8 mouse cellular contexts compared by ENCODE assay signal in the genomic region with DNA sequence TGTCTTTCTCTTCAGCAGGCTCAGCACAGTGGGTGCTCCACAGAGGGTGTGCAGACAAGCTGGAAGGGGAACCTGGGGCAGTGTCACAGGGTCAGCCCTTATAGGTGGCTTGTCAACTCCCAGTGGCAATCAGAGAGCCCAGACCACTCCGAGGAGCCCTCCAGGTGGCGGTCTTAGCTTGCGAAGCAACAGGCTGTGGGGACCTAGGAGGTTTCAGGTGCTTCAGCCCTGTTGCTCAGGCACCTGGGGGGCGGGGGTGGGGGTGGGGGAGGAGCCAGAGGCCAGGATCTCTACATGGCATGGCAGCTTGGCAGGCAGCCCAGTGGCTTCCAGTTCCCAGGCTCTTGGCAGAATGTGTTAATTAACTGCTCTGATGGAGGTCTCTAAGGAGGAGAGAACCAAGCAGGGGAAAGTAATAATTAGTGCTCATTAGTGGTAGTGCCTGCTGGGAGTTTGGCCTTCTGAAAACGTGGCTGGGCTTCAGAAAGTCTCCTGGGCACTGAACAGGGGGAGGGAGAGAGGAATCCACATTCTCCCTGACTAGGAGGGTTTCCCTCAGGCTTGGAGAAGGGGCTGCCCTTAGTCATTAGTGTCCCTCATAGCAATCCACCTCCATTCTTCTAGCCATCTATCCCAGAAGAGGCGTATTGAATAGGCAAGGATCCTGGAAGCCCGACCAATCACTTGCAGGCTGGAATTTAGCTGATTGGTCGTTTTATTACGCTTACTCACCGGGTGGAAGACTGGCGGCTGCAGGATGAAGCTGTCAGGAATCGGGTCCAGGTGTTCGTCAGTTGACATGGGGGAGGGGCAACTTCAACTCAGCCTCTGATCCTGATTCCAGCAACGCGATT. TPM values are rescaled to one million over a fixed set of nuclear protein-coding genes. Genes with fewer than 3 reads are reported as not detected.
DNase-seq lines count a peak whose midpoint lies in the region; ATAC-seq and TF ChIP-seq lines count a peak whose summit lies in the region.

No protein-coding gene starts in this region.

- DNase-seq in adrenal gland, postnatal 25 days = peak; percentile 31
- DNase-seq in forelimb bud, embryonic 11.5 days (ENCODE audit: low read depth, low spot score) = peak; percentile 81
- DNase-seq in limb, embryonic 14.5 days (ENCODE audit: low spot score) = peak; percentile 81

- H3K9me3 ChIP-seq in E14TG2a.4 (ENCODE audit: low read length) = no peaks in the 10 kb centered on the region
- H3K9me3 ChIP-seq in kidney, embryonic 14.5 days (ENCODE audit: control insufficient read depth, low read length) = no peaks in the 10 kb centered on the region
- no peaks in the 10 kb centered on the region for H3K9me3 ChIP-seq in limb, embryonic 14.5 days (ENCODE audit: control insufficient read depth, low read length)
- no peaks in the 10 kb centered on the region for H3K9me3 ChIP-seq in neural tube, embryonic 12.5 days

- TF ChIP-seq CTCF in E14TG2a.4 (conservative IDR thresholded peaks at IDR 0.05; ENCODE audit: low read length) = no peak

- no peaks in the 10 kb centered on the region for H3K36me3 ChIP-seq in E14TG2a.4 (ENCODE audit: insufficient read depth, low read length)
- no peaks in the 10 kb centered on the region for H3K36me3 ChIP-seq in kidney, embryonic 14.5 days (ENCODE audit: control insufficient read depth, insufficient read depth, low read length)
- H3K36me3 ChIP-seq in limb, embryonic 14.5 days (ENCODE audit: control insufficient read depth, insufficient read depth, low read length) = no peaks in the 10 kb centered on the region
- no peaks in the 10 kb centered on the region for H3K36me3 ChIP-seq in neural tube, embryonic 12.5 days

- no peak overlapping the region for H3K27ac ChIP-seq in kidney, embryonic 14.5 days (ENCODE audit: low read depth, low read length)
- peak overlapping the region; percentile 78 for H3K27ac ChIP-seq in limb, embryonic 14.5 days (replicated peaks; ENCODE audit: low read depth, low read length)
- no peak overlapping the region for H3K27ac ChIP-seq in neural tube, embryonic 12.5 days

- peaks cover 47% of the 10 kb centered on the region for H3K27me3 ChIP-seq in E14TG2a.4 (ENCODE audit: insufficient read depth, low read length)
- H3K27me3 ChIP-seq in kidney, embryonic 14.5 days (ENCODE audit: control insufficient read depth, insufficient read depth, low read length) = no peaks in the 10 kb centered on the region
- no peaks in the 10 kb centered on the region for H3K27me3 ChIP-seq in limb, embryonic 14.5 days (ENCODE audit: control insufficient read depth, insufficient read depth, low read length)
- H3K27me3 ChIP-seq in neural tube, embryonic 12.5 days (replicated peaks) = 0 out of 2 replicates have a peak, but pooled peaks cover 4% of the 10 kb centered on the region

- peak; percentile 78 for ATAC-seq in kidney, embryonic 14.5 days (ENCODE audit: low FRiP score, low TSS enrichment)
- peak; percentile 77 for ATAC-seq in limb, embryonic 14.5 days (ENCODE audit: low FRiP score, low read depth)
- peak; percentile 81 for ATAC-seq in neural tube, embryonic 12.5 days (ENCODE audit: low FRiP score, low read depth)
- no peak for ATAC-seq in megakaryocyte-erythroid progenitor cell, adult 5-6 weeks (replicated peaks; ENCODE audit: low FRiP score, low TSS enrichment, poor library complexity, severe bottlenecking)
- no peak for ATAC-seq in megakaryocyte, adult 5-6 weeks (ENCODE audit: poor library complexity, severe bottlenecking)

- no peak for TF ChIP-seq POLR2A in limb, embryonic 14.5 days (IDR thresholded peaks at IDR 0.05; ENCODE audit: borderline replicate concordance, extremely low read depth, insufficient read depth, insufficient read length)

- peaks cover 26% of the 10 kb centered on the region for H3K4me1 ChIP-seq in E14TG2a.4 (replicated peaks; ENCODE audit: low read depth, low read length)
- H3K4me1 ChIP-seq in kidney, embryonic 14.5 days (ENCODE audit: control insufficient read depth, insufficient read depth, low read length) = no peaks in the 10 kb centered on the region
- peaks cover 16% of the 10 kb centered on the region for H3K4me1 ChIP-seq in limb, embryonic 14.5 days (ENCODE audit: control insufficient read depth, insufficient read depth, low read length)
- peaks cover 21% of the 10 kb centered on the region for H3K4me1 ChIP-seq in neural tube, embryonic 12.5 days

- H3K4me3 ChIP-seq in E14TG2a.4 (replicated peaks; ENCODE audit: low read length) = peak overlapping the region; percentile 65
- H3K4me3 ChIP-seq in kidney, embryonic 14.5 days (ENCODE audit: low read length) = peak overlapping the region; percentile 20; the same call in 1 of the 2 replicates
- H3K4me3 ChIP-seq in limb, embryonic 14.5 days (replicated peaks; ENCODE audit: low read length) = peak overlapping the region; percentile 26
- H3K4me3 ChIP-seq in neural tube, embryonic 12.5 days = peak overlapping the region; percentile 18

- no peak overlapping the region for H3K9ac ChIP-seq in kidney, embryonic 14.5 days (ENCODE audit: low read depth, low read length)
- peak overlapping the region; percentile 31; the same call in 1 of the 2 replicates for H3K9ac ChIP-seq in limb, embryonic 14.5 days (ENCODE audit: low read depth, low read length, severe bottlenecking)
- H3K9ac ChIP-seq in neural tube, embryonic 12.5 days = no peak overlapping the region

- H3K4me2 ChIP-seq in kidney, embryonic 14.5 days (replicated peaks; ENCODE audit: low read depth, low read length) = peak overlapping the region; percentile 60
- peak overlapping the region; percentile 69 for H3K4me2 ChIP-seq in limb, embryonic 14.5 days (replicated peaks; ENCODE audit: low read depth, low read length, severe bottlenecking)
- H3K4me2 ChIP-seq in neural tube, embryonic 12.5 days (replicated peaks) = peak overlapping the region; percentile 55

- WGBS in kidney, embryonic 14.5 days = 5% methylated on average over 15 of the region's 15 CpGs
- WGBS in limb, embryonic 14.5 days = 5% methylated on average over 15 of the region's 15 CpGs
- 4% methylated on average over 15 of the region's 15 CpGs for WGBS in neural tube, embryonic 12.5 days

RNA-seq across cellular contexts. Expression of gene Lgals12, which starts 0.8 kb away (rescaled TPM):
- 14.1 and 16.8 TPM in 2 replicates for total RNA-seq in adrenal gland, postnatal 25 days (2021)
- polyA plus RNA-seq in kidney, embryonic 14.5 days (2014; fragmentation: Nextera tagmentation; extraction: Ambion mirVana) = 0.70 and 1.2 TPM in 2 replicates
- 1.1 and 1.8 TPM in 2 replicates for polyA plus RNA-seq in limb, embryonic 14.5 days (2012; rRNA removed)
- polyA plus RNA-seq in limb, embryonic 14.5 days (2014; fragmentation: Nextera tagmentation; extraction: Ambion mirVana) = 0.36 and 0.77 TPM in 2 replicates
- not detected in 2 replicates for polyA plus RNA-seq in neural tube, embryonic 12.5 days (2016; fragmentation: Nextera tagmentation; extraction: Ambion mirVana)
- total RNA-seq in megakaryocyte-erythroid progenitor cell, adult 5-6 weeks (2014; fragmentation: Nextera tagmentation) = not detected in 2 replicates
- not detected in 2 replicates for total RNA-seq in megakaryocyte-erythroid progenitor cell, adult 5-6 weeks (2017)
- total RNA-seq in megakaryocyte, adult 5-6 weeks (2015) = not detected in 2 replicates
- total RNA-seq in megakaryocyte, adult 5-6 weeks (2017) = not detected in 2 replicates

RNA-seq across cellular contexts. Expression of gene Hrasls5, which starts 6.2 kb away (rescaled TPM):
- not detected in 2 replicates for total RNA-seq in adrenal gland, postnatal 25 days (2021)
- not detected in 2 replicates for polyA plus RNA-seq in kidney, embryonic 14.5 days (2014; fragmentation: Nextera tagmentation; extraction: Ambion mirVana)
- polyA plus RNA-seq in limb, embryonic 14.5 days (2012; rRNA removed) = not detected in 2 replicates
- polyA plus RNA-seq in limb, embryonic 14.5 days (2014; fragmentation: Nextera tagmentation; extraction: Ambion mirVana) = 0.19 TPM in 1 of 2 replicates, not detected in the other
- not detected in 2 replicates for polyA plus RNA-seq in neural tube, embryonic 12.5 days (2016; fragmentation: Nextera tagmentation; extraction: Ambion mirVana)
- total RNA-seq in megakaryocyte-erythroid progenitor cell, adult 5-6 weeks (2014; fragmentation: Nextera tagmentation) = not detected in 2 replicates
- total RNA-seq in megakaryocyte-erythroid progenitor cell, adult 5-6 weeks (2017) = not detected in 2 replicates
- not detected in 2 replicates for total RNA-seq in megakaryocyte, adult 5-6 weeks (2015)
- not detected in 2 replicates for total RNA-seq in megakaryocyte, adult 5-6 weeks (2017)

RNA-seq across cellular contexts. Expression of gene Pla2g16, which starts 48.9 kb away (rescaled TPM):
- total RNA-seq in adrenal gland, postnatal 25 days (2021) = 29.8 and 41.6 TPM in 2 replicates
- 7.4 and 8.1 TPM in 2 replicates for polyA plus RNA-seq in kidney, embryonic 14.5 days (2014; fragmentation: Nextera tagmentation; extraction: Ambion mirVana)
- polyA plus RNA-seq in limb, embryonic 14.5 days (2012; rRNA removed) = 5.9 and 9.2 TPM in 2 replicates
- 10.7 and 13.3 TPM in 2 replicates for polyA plus RNA-seq in limb, embryonic 14.5 days (2014; fragmentation: Nextera tagmentation; extraction: Ambion mirVana)
- polyA plus RNA-seq in neural tube, embryonic 12.5 days (2016; fragmentation: Nextera tagmentation; extraction: Ambion mirVana) = 2.9 and 3.5 TPM in 2 replicates
- 29.6 and 32.5 TPM in 2 replicates for total RNA-seq in megakaryocyte-erythroid progenitor cell, adult 5-6 weeks (2014; fragmentation: Nextera tagmentation)
- 25.6 and 37.9 TPM in 2 replicates for total RNA-seq in megakaryocyte-erythroid progenitor cell, adult 5-6 weeks (2017)
- total RNA-seq in megakaryocyte, adult 5-6 weeks (2015) = 4.7 and 4.9 TPM in 2 replicates
- 4.8 and 5.1 TPM in 2 replicates for total RNA-seq in megakaryocyte, adult 5-6 weeks (2017)

Comparison
In these comparisons a context has a peak if more than half of its experiments do, and no peak if none do; other contexts are left out.
1. DNase-seq: peak in every context shown above with its lines; median percentile 81 in forelimb bud, embryonic 11.5 days; 81 in limb, embryonic 14.5 days; 31 in adrenal gland, postnatal 25 days.
2. ATAC-seq: peak in kidney, embryonic 14.5 days (single experiment), limb, embryonic 14.5 days (single experiment) and neural tube, embryonic 12.5 days (single experiment); none in megakaryocyte-erythroid progenitor cell, adult 5-6 weeks (single experiment) and megakaryocyte, adult 5-6 weeks (single experiment).
3. RNA of gene Lgals12, which starts 0.8 kb away (total RNA-seq): 14.1 to 16.8 TPM in adrenal gland, postnatal 25 days; not detected in megakaryocyte-erythroid progenitor cell, adult 5-6 weeks and not detected in megakaryocyte, adult 5-6 weeks; every median in the first group is over 10 times any median in the second.
4. Peak in every context shown above with its lines, with median percentiles within 50 percentile points of each other: H3K4me3 ChIP-seq and H3K4me2 ChIP-seq.